Mouse (Mus musculus): ENCODE data around the gene Mrps23.

Gene Mrps23

GRCm38 (mm10) chr11:88207697-88208096 is 3.5 kb downstream of the Mrps23 start:
- in situ Hi-C loops (cut with MboI), result no loop called here

GRCm38 (mm10) chr11:88211824-88212582 is 7.8 kb downstream of the Mrps23 start:
- in situ Hi-C loops (cut with MboI), result loop anchor here (10.0 kb wide), 1 partner anchor 203 kb away; no protein-coding TSS in a partner anchor

GRCm38 (mm10) chr11:88213757-88214156 is 9.6 kb downstream of the Mrps23 start:
- in situ Hi-C loops (cut with MboI), result loop anchor here (10.0 kb wide), 1 partner anchor 201 kb away; no protein-coding TSS in a partner anchor

GRCm38 (mm10) chr11:88214881-88215831 is 11.0 kb downstream of the Mrps23 start:
- in situ Hi-C loops (cut with MboI), result loop anchor here (10.0 kb wide), 1 partner anchor 200 kb away; no protein-coding TSS in a partner anchor

- in situ Hi-C loops (cut with MboI), result loop anchor here (10.0 kb wide), 1 partner anchor 199 kb away; no protein-coding TSS in a partner anchor
Measured at GRCm38 (mm10) chr11:88216231-88216685, 12.1 kb downstream of the Mrps23 start.

- in situ Hi-C loops (cut with MboI), result loop anchor here (10.0 kb wide), 1 partner anchor 197 kb away; no protein-coding TSS in a partner anchor
Measured at GRCm38 (mm10) chr11:88218155-88218554, 14.0 kb downstream of the Mrps23 start.

GRCm38 (mm10) chr11:88218586-88218985 is 14.4 kb downstream of the Mrps23 start:
- in situ Hi-C loops (cut with MboI), result loop anchor here (10.0 kb wide), 1 partner anchor 196 kb away; no protein-coding TSS in a partner anchor

GRCm38 (mm10) chr11:88221929-88222475 is 17.8 kb downstream of the Mrps23 start:
- in situ Hi-C loops (cut with MboI), result no loop called here

- in situ Hi-C loops (cut with MboI), result no loop called here
Measured at GRCm38 (mm10) chr11:88227001-88227957, 23.1 kb downstream of the Mrps23 start.

- in situ Hi-C loops (cut with MboI), result no loop called here
Measured at GRCm38 (mm10) chr11:88231213-88231790, 27.1 kb downstream of the Mrps23 start.

- in situ Hi-C loops (cut with MboI), result no loop called here
Measured at GRCm38 (mm10) chr11:88233528-88234427, 29.6 kb downstream of the Mrps23 start.

- in situ Hi-C loops (cut with MboI), result no loop called here
Measured at GRCm38 (mm10) chr11:88234789-88235188, 30.6 kb downstream of the Mrps23 start.

GRCm38 (mm10) chr11:88235221-88236203 is 31.3 kb downstream of the Mrps23 start:
- in situ Hi-C loops (cut with MboI), result no loop called here

- in situ Hi-C loops (cut with MboI), result no loop called here
Measured at GRCm38 (mm10) chr11:88240275-88240674, 36.1 kb downstream of the Mrps23 start.

GRCm38 (mm10) chr11:88240736-88241353 is 36.7 kb downstream of the Mrps23 start:
- in situ Hi-C loops (cut with MboI), result no loop called here

GRCm38 (mm10) chr11:88241468-88242301 is 37.5 kb downstream of the Mrps23 start:
- in situ Hi-C loops (cut with MboI), result no loop called here
